Mouse (Mus musculus) liver, embryonic 14.5 days (tissue): Measurements from ENCODE around the gene Klf11. TPM values are rescaled to one million over a fixed set of nuclear protein-coding genes. Genes with fewer than 3 reads are reported as not detected.

ENCODE experiments used
- ATAC-seq: fragments of 200-750 bp; cut with Nextera tagmentation; 2 replicates; pipeline ENCODE4 v1.8.0; 2017; ENCODE audit warnings: moderate number of reproducible peaks, mild to moderate bottlenecking, moderate library complexity; ENCODE audit not compliant: insufficient read depth
- DNase-seq, 3 experiments: peaks; one replicate each; pipeline ENCODE4 v3.0.0-alpha.2; 2012 to 2013; ENCODE audit warnings: low read depth in 3 of 3, low spot score in 3 of 3
- H3K27ac ChIP-seq: fragments of 300-500 bp; sonication (generic); 2 replicates; pipeline ENCODE4 v1.5.1; 2014; ENCODE audit warnings: moderate library complexity, mild to moderate bottlenecking, control low read depth, inconsistent platforms
- H3K27me3 ChIP-seq: fragments of 300-500 bp; sonication (generic); 2 replicates; pipeline ENCODE4 v1.6.1; 2014; ENCODE audit warnings: mild to moderate bottlenecking, low read length, moderate library complexity; ENCODE audit not compliant: control insufficient read depth, insufficient read depth
- H3K36me3 ChIP-seq: fragments of 300-500 bp; sonication (generic); replicated peaks from 2 replicates; pipeline ENCODE4 v1.6.1; 2014; ENCODE audit warnings: low read depth; ENCODE audit not compliant: control insufficient read depth, insufficient read depth
- H3K4me1 ChIP-seq, 2 experiments: fragments of 200-500 bp in 1 of 2; fragments of 300-500 bp in 1 of 2; sonication (generic) in 1 of 2; replicated peaks; 2 replicates each; pipeline ENCODE4 v1.6.1; 2012 to 2014; ENCODE audit warnings: antibody characterized with exemption in 1 of 2, inconsistent platforms in 1 of 2, low read length in 1 of 2; ENCODE audit not compliant: control insufficient read depth in 2 of 2, insufficient read depth in 2 of 2
- H3K4me2 ChIP-seq: fragments of 300-500 bp; sonication (generic); 2 replicates; pipeline ENCODE4 v1.6.1; 2014; ENCODE audit warnings: low read depth, mild to moderate bottlenecking, control low read depth, moderate library complexity
- H3K4me3 ChIP-seq, 2 experiments: fragments of 200-500 bp in 1 of 2; fragments of 300-500 bp in 1 of 2; sonication (generic) in 1 of 2; 2 replicates each; pipeline ENCODE4 v1.5.1; 2012 to 2014; ENCODE audit warnings: low read depth in 2 of 2, low read length in 2 of 2, mild to moderate bottlenecking in 2 of 2, control low read depth in 1 of 2, inconsistent platforms in 1 of 2, moderate library complexity in 1 of 2; ENCODE audit not compliant: insufficient read depth in 1 of 2
- H3K9ac ChIP-seq: fragments of 300-500 bp; sonication (generic); replicated peaks from 2 replicates; pipeline ENCODE4 v1.6.1; 2014; ENCODE audit warnings: mild to moderate bottlenecking, control low read depth, moderate library complexity
- H3K9me3 ChIP-seq: fragments of 300-500 bp; sonication (generic); 2 replicates; pipeline ENCODE4 v1.6.1; 2016; ENCODE audit warnings: low read length, mixed read lengths; ENCODE audit not compliant: control insufficient read depth
- CTCF ChIP-seq: IDR thresholded peaks from 2 replicates; pipeline ENCODE4 v1.5.1; 2016; ENCODE audit warnings: antibody characterized with exemption, low read depth, control low read depth
- EP300 ChIP-seq: IDR thresholded peaks from 2 replicates; pipeline ENCODE4 v1.6.1; 2016; ENCODE audit warnings: antibody characterized with exemption, low read depth
- WGBS: fragments of 180-500 bp; shearing (Covaris S2); extraction: QIAGEN DNeasy Blood & Tissue Kit; methylation state at CpG from one replicate; pipeline ENCODE4 v1.1.7; 2014; ENCODE audit not compliant: insufficient replicate concordance; 5-methylcytosine and 5-hydroxymethylcytosine counted together
- polyA plus RNA-seq, 2 experiments: library from polyadenylated mRNA; depleted of rRNA in 1 of 2; stranded (reverse) in 1 of 2; unstranded in 1 of 2; fragments of >200 nt; fragmentation: Nextera tagmentation in 1 of 2; extraction: Ambion mirVana in 1 of 2; gene quantifications; 2 replicates each; pipeline versions ENCODE4 v1.2.1 to v1.2.3; 2012 to 2014

Gene Klf11
- polyA plus RNA-seq, 2 experiments = 5.4 to 6.9 TPM

- 61% methylated on average over 5 of the region's 5 CpGs for WGBS
- TF ChIP-seq CTCF (peak; percentile 83), EP300 (no peak)
- Histone ChIP-seq H3K27ac (peak overlapping the region; percentile 84), H3K4me2 (peak overlapping the region; percentile 98), H3K9me3 (no peaks in the 10 kb centered on the region), H3K4me3 (peak overlapping the region; percentile 66 to 80), H3K36me3 (peaks cover 63% of the 10 kb centered on the region), H3K9ac (peak overlapping the region; percentile 90), H3K27me3 (no peaks in the 10 kb centered on the region), H3K4me1 (peaks cover 36 to 43% of the 10 kb centered on the region in 2 experiments)
- peak in 2 of 3 experiments; percentile 57 to 68 for DNase-seq
- no peak for ATAC-seq
Measured at GRCm38 (mm10) chr12:24710672-24711071, 59.6 kb downstream of the Klf11 start.

Other genes with a start within 250 kb of the Klf11 start
- 3.0 and 4.7 TPM in 2 replicates for gene Taf1b, start 152.9 kb upstream of the Klf11 start, polyA plus RNA-seq (2012; rRNA removed)
- 9.3 TPM in 2 replicates for gene Taf1b, start 152.9 kb upstream of the Klf11 start, polyA plus RNA-seq (2014; fragmentation: Nextera tagmentation; extraction: Ambion mirVana)
- gene Grhl1, start 79.0 kb upstream of the Klf11 start, polyA plus RNA-seq (2012; rRNA removed) = 0.37 and 0.45 TPM in 2 replicates
- 0.20 and 0.43 TPM in 2 replicates for gene Grhl1, start 79.0 kb upstream of the Klf11 start, polyA plus RNA-seq (2014; fragmentation: Nextera tagmentation; extraction: Ambion mirVana)
- gene Cys1, start 30.5 kb downstream of the Klf11 start, polyA plus RNA-seq (2012; rRNA removed) = 0.74 and 1.2 TPM in 2 replicates
- 0.28 and 0.40 TPM in 2 replicates for gene Cys1, start 30.5 kb downstream of the Klf11 start, polyA plus RNA-seq (2014; fragmentation: Nextera tagmentation; extraction: Ambion mirVana)
- 87.7 and 139 TPM in 2 replicates for gene Rrm2, start 57.0 kb downstream of the Klf11 start, polyA plus RNA-seq (2012; rRNA removed)
- 388 and 401 TPM in 2 replicates for gene Rrm2, start 57.0 kb downstream of the Klf11 start, polyA plus RNA-seq (2014; fragmentation: Nextera tagmentation; extraction: Ambion mirVana)
- 0.95 and 1.3 TPM in 2 replicates for gene Mboat2, start 179.6 kb downstream of the Klf11 start, polyA plus RNA-seq (2012; rRNA removed)
- 3.6 and 4.0 TPM in 2 replicates for gene Mboat2, start 179.6 kb downstream of the Klf11 start, polyA plus RNA-seq (2014; fragmentation: Nextera tagmentation; extraction: Ambion mirVana)